Mouse (Mus musculus) intestine, postnatal 0 days (tissue): ENCODE measurements around the gene March11. TPM values are rescaled to one million over a fixed set of nuclear protein-coding genes. Genes with fewer than 3 reads are reported as not detected.

ENCODE experiments used
- ATAC-seq: fragments of 200-750 bp; cut with Nextera tagmentation; 2 replicates; pipeline ENCODE4 v1.8.0; 2017; ENCODE audit warnings: mild to moderate bottlenecking, moderate TSS enrichment, moderate library complexity
- H3K27ac ChIP-seq: fragments of 300-500 bp; sonication (generic); 2 replicates; pipeline ENCODE4 v1.5.1; 2014; ENCODE audit warnings: mild to moderate bottlenecking, low read depth, low read length, moderate library complexity
- H3K27me3 ChIP-seq: fragments of 300-500 bp; sonication (generic); replicated peaks from 2 replicates; pipeline ENCODE4 v1.6.1; 2014; ENCODE audit warnings: low read length, mixed read lengths; ENCODE audit not compliant: control insufficient read depth, insufficient read depth
- H3K36me3 ChIP-seq: fragments of 300-500 bp; sonication (generic); 2 replicates; pipeline ENCODE4 v1.6.1; 2014; ENCODE audit warnings: mild to moderate bottlenecking, moderate library complexity; ENCODE audit not compliant: control insufficient read depth, insufficient read depth
- H3K4me1 ChIP-seq: fragments of 300-500 bp; sonication (generic); replicated peaks from 2 replicates; pipeline ENCODE4 v1.6.1; 2014; ENCODE audit warnings: antibody characterized with exemption, low read length, mixed read lengths; ENCODE audit not compliant: control insufficient read depth, insufficient read depth
- H3K4me2 ChIP-seq: fragments of 300-500 bp; sonication (generic); replicated peaks from 2 replicates; pipeline ENCODE4 v1.6.1; 2014; ENCODE audit warnings: low read depth, mild to moderate bottlenecking, moderate library complexity
- H3K4me3 ChIP-seq: fragments of 300-500 bp; sonication (generic); 2 replicates; pipeline ENCODE4 v1.5.1; 2014; ENCODE audit warnings: low read depth, low read length
- H3K9ac ChIP-seq: fragments of 300-500 bp; sonication (generic); 2 replicates; pipeline ENCODE4 v1.6.1; 2014; ENCODE audit warnings: mild to moderate bottlenecking, low read depth, low read length
- H3K9me3 ChIP-seq: fragments of 300-500 bp; sonication (generic); 2 replicates; pipeline ENCODE4 v1.6.1; 2016; ENCODE audit warnings: mixed run types; ENCODE audit not compliant: control insufficient read depth
- CTCF ChIP-seq: sonication (generic); IDR thresholded peaks from 2 replicates; pipeline ENCODE4 v1.5.1; 2016; ENCODE audit warnings: low read depth, mild to moderate bottlenecking, control low read depth, antibody characterized with exemption, moderate library complexity
- WGBS: fragments of 180-500 bp; shearing (Covaris S2); extraction: QIAGEN DNeasy Blood & Tissue Kit; methylation state at CpG from one replicate; pipeline ENCODE4 v1.1.7; 2014; 5-methylcytosine and 5-hydroxymethylcytosine counted together
- polyA plus RNA-seq: library from polyadenylated mRNA; unstranded; fragments of >200 nt; fragmentation: Nextera tagmentation; extraction: Ambion mirVana; gene quantifications from 2 replicates; pipeline ENCODE4 v1.2.1, GENCODE M21; 2015

March11 gene
- polyA plus RNA-seq, 1 experiment from 2014 or later = not detected

- ATAC-seq = no peak
- Histone ChIP-seq H3K4me2 (no peak overlapping the region), H3K4me3 (no peak overlapping the region), H3K27me3 (no peaks in the 10 kb centered on the region), H3K9ac (no peak overlapping the region), H3K27ac (no peak overlapping the region), H3K4me1 (no peaks in the 10 kb centered on the region), H3K9me3 (no peaks in the 10 kb centered on the region), H3K36me3 (no peaks in the 10 kb centered on the region)
- TF ChIP-seq CTCF = no peak
Measured at GRCm38 (mm10) chr15:26353656-26354055, 44.8 kb downstream of the March11 start.

GRCm38 (mm10) chr15:26365344-26365743 is 56.5 kb downstream of the March11 start:
- no peak for ATAC-seq
- H3K4me1 ChIP-seq = no peaks in the 10 kb centered on the region
- H3K36me3 ChIP-seq = no peaks in the 10 kb centered on the region
- no peak overlapping the region for H3K4me3 ChIP-seq
- no peaks in the 10 kb centered on the region for H3K9me3 ChIP-seq
- no peak overlapping the region for H3K4me2 ChIP-seq
- no peaks in the 10 kb centered on the region for H3K27me3 ChIP-seq
- 19% methylated on average over 7 of the region's 7 CpGs for WGBS
- TF ChIP-seq CTCF = no peak
- H3K27ac ChIP-seq = no peak overlapping the region
- no peak overlapping the region for H3K9ac ChIP-seq

GRCm38 (mm10) chr15:26366511-26366910 is 57.7 kb downstream of the March11 start:
- Histone ChIP-seq H3K9me3 (no peaks in the 10 kb centered on the region), H3K4me1 (no peaks in the 10 kb centered on the region), H3K4me3 (no peak overlapping the region), H3K9ac (no peak overlapping the region), H3K36me3 (no peaks in the 10 kb centered on the region), H3K27me3 (no peaks in the 10 kb centered on the region), H3K4me2 (no peak overlapping the region), H3K27ac (no peak overlapping the region)
- WGBS = 87% methylated on average over 5 of the region's 5 CpGs
- ATAC-seq = no peak
- TF ChIP-seq CTCF = no peak

- Histone ChIP-seq H3K36me3 (no peaks in the 10 kb centered on the region), H3K4me1 (no peaks in the 10 kb centered on the region), H3K27ac (no peak overlapping the region), H3K4me3 (no peak overlapping the region), H3K9me3 (no peaks in the 10 kb centered on the region), H3K27me3 (no peaks in the 10 kb centered on the region), H3K4me2 (no peak overlapping the region), H3K9ac (no peak overlapping the region)
- 89% methylated on average over 5 of the region's 5 CpGs for WGBS
- no peak for ATAC-seq
- TF ChIP-seq CTCF = no peak
Measured at GRCm38 (mm10) chr15:26373759-26374158, 64.9 kb downstream of the March11 start.

- TF ChIP-seq CTCF = no peak
- Histone ChIP-seq H3K4me1 (no peaks in the 10 kb centered on the region), H3K27ac (no peak overlapping the region), H3K9me3 (no peaks in the 10 kb centered on the region), H3K9ac (no peak overlapping the region), H3K27me3 (no peaks in the 10 kb centered on the region), H3K4me2 (no peak overlapping the region), H3K36me3 (no peaks in the 10 kb centered on the region), H3K4me3 (no peak overlapping the region)
- 75% methylated on average over 2 of the region's 2 CpGs for WGBS
- no peak for ATAC-seq
Measured at GRCm38 (mm10) chr15:26374232-26374631, 65.4 kb downstream of the March11 start.

- 92% methylated on average over 3 of the region's 3 CpGs for WGBS
- Histone ChIP-seq H3K4me1 (no peaks in the 10 kb centered on the region), H3K9me3 (no peaks in the 10 kb centered on the region), H3K36me3 (no peaks in the 10 kb centered on the region), H3K27me3 (no peaks in the 10 kb centered on the region), H3K9ac (no peak overlapping the region), H3K4me3 (no peak overlapping the region), H3K4me2 (no peak overlapping the region), H3K27ac (no peak overlapping the region)
- TF ChIP-seq CTCF = no peak
- no peak for ATAC-seq
Measured at GRCm38 (mm10) chr15:26374946-26375345, 66.1 kb downstream of the March11 start.

GRCm38 (mm10) chr15:26377355-26377754 is 68.5 kb downstream of the March11 start:
- no peak for ATAC-seq
- Histone ChIP-seq H3K9ac (no peak overlapping the region), H3K4me1 (no peaks in the 10 kb centered on the region), H3K27me3 (no peaks in the 10 kb centered on the region), H3K27ac (no peak overlapping the region), H3K4me3 (no peak overlapping the region), H3K4me2 (no peak overlapping the region), H3K9me3 (no peaks in the 10 kb centered on the region), H3K36me3 (no peaks in the 10 kb centered on the region)
- no peak for TF ChIP-seq CTCF
- 64% methylated on average over 2 of the region's 2 CpGs for WGBS
